Mouse (Mus musculus): ENCODE measurements around the gene Tas2r106.

Gene Tas2r106

GRCm38 (mm10) chr6:131678786-131679185, at the start of gene Tas2r106:
Gene Tas2r106, minus strand, starts transcription at chr6:131678886.
- in situ Hi-C loops (cut with MboI, MseI) = no loop called here

- in situ Hi-C loops (cut with MboI, MseI) = no loop called here
Observed at GRCm38 (mm10) chr6:131712803-131713202, 34.1 kb upstream of the Tas2r106 start.

- in situ Hi-C loops (cut with MboI, MseI) = no loop called here
Observed at GRCm38 (mm10) chr6:131689963-131690362, 11.3 kb upstream of the Tas2r106 start, which contains the start of gene Tas2r114. Gene Tas2r114, minus strand, starts transcription at chr6:131690063.

GRCm38 (mm10) chr6:131687395-131687794, 8.7 kb upstream of the Tas2r106 start, which contains the start of gene Tas2r105:
Gene Tas2r105, minus strand, starts transcription at chr6:131687495.
- in situ Hi-C loops (cut with MboI, MseI) = no loop called here

- in situ Hi-C loops (cut with MboI, MseI) = no loop called here
Observed at GRCm38 (mm10) chr6:131685644-131686043, 7.0 kb upstream of the Tas2r106 start, which contains the start of gene Tas2r104. Gene Tas2r104, minus strand, starts transcription at chr6:131685744.

GRCm38 (mm10) chr6:131660049-131660448, 18.6 kb downstream of the Tas2r106 start, which contains the start of gene Tas2r107:
Gene Tas2r107, minus strand, starts transcription at chr6:131660149.
- in situ Hi-C loops (cut with MboI, MseI) = no loop called here

GRCm38 (mm10) chr6:131630812-131631211, 47.9 kb downstream of the Tas2r106 start, which contains the start of gene Tas2r130:
Gene Tas2r130, minus strand, starts transcription at chr6:131630912.
- in situ Hi-C loops (cut with MboI, MseI) = no loop called here

All from regulatory T cell (primary cell).